Mouse (Mus musculus) hindbrain, embryonic 15.5 days (tissue): ENCODE measurements around the gene Bach1. TPM values are rescaled to one million over a fixed set of nuclear protein-coding genes. Genes with fewer than 3 reads are reported as not detected.
A peak's percentile ranks its signal among the peaks of the same experiment; 100 is the strongest.

Source experiments
- ATAC-seq: fragments of 200-750 bp; cut with Nextera tagmentation; 2 replicates; pipeline ENCODE4 v1.8.0; 2017; ENCODE audit warnings: low read depth, moderate number of reproducible peaks, moderate TSS enrichment; ENCODE audit not compliant: low FRiP score
- H3K27ac ChIP-seq: fragments of 300-500 bp; sonication (generic); replicated peaks from 2 replicates; pipeline ENCODE4 v1.5.1; 2015; ENCODE audit warnings: mild to moderate bottlenecking, inconsistent platforms
- H3K27me3 ChIP-seq: fragments of 300-500 bp; sonication (generic); 2 replicates; pipeline ENCODE4 v1.6.1; 2015; ENCODE audit warnings: control low read depth, inconsistent platforms
- H3K36me3 ChIP-seq: fragments of 300-500 bp; sonication (generic); 2 replicates; pipeline ENCODE4 v1.6.1; 2015; ENCODE audit warnings: control low read depth, inconsistent platforms
- H3K4me1 ChIP-seq: fragments of 300-500 bp; sonication (generic); replicated peaks from 2 replicates; pipeline ENCODE4 v1.6.1; 2015; ENCODE audit warnings: control low read depth, inconsistent platforms
- H3K4me2 ChIP-seq: fragments of 300-500 bp; sonication (generic); 2 replicates; pipeline ENCODE4 v1.6.1; 2015; ENCODE audit warnings: moderate library complexity, mild to moderate bottlenecking, inconsistent platforms
- H3K4me3 ChIP-seq: fragments of 300-500 bp; sonication (generic); 2 replicates; pipeline ENCODE4 v1.5.1; 2015; ENCODE audit warnings: mild to moderate bottlenecking, inconsistent platforms
- H3K9ac ChIP-seq: fragments of 300-500 bp; sonication (generic); 2 replicates; pipeline ENCODE4 v1.6.1; 2015; ENCODE audit warnings: inconsistent platforms
- H3K9me3 ChIP-seq: fragments of 300-500 bp; sonication (generic); 2 replicates; pipeline ENCODE4 v1.6.1; 2016; ENCODE audit warnings: control low read depth, inconsistent platforms
- WGBS: fragments of 180-500 bp; shearing (Covaris S2); methylation state at CpG from one replicate; pipeline ENCODE4 v1.1.7; 2015; 5-methylcytosine and 5-hydroxymethylcytosine counted together
- polyA plus RNA-seq: library from polyadenylated mRNA; unstranded; fragments of >200 nt; fragmentation: Nextera tagmentation; extraction: Ambion mirVana; gene quantifications from 2 replicates; pipeline ENCODE4 v1.2.1, GENCODE M21; 2015

The Bach1 gene
- polyA plus RNA-seq, 1 experiment from 2014 or later = 16.6 TPM

DNA sequence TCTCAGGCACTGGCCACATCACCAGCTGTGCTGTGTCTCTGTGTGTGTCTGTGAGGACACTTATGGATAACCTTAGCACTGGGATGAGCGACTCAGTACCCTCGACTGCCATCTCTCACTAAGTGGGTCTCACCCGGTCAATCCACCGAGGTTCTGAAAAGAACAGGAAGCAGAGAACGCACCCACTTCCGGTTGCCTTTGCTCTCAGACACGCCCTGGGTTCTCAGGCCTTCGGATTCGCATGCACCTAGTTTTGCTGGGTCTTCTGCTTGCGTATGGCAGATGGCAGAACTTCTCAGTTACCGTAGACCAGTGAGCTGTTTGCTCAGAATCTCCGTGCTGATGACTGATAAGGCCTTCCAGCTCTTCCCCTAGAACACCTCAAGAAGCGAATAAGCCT is 52.5 kb downstream of the Bach1 start:
- H3K36me3 ChIP-seq = no peaks in the 10 kb centered on the region
- no peak overlapping the region for H3K4me2 ChIP-seq
- no peaks in the 10 kb centered on the region for H3K27me3 ChIP-seq
- 95% methylated on average over 13 of the region's 13 CpGs for WGBS
- H3K4me1 ChIP-seq = no peaks in the 10 kb centered on the region
- no peak for ATAC-seq
- H3K9me3 ChIP-seq = no peaks in the 10 kb centered on the region
- no peak overlapping the region for H3K4me3 ChIP-seq
- H3K9ac ChIP-seq = no peak overlapping the region
- no peak overlapping the region for H3K27ac ChIP-seq

DNA sequence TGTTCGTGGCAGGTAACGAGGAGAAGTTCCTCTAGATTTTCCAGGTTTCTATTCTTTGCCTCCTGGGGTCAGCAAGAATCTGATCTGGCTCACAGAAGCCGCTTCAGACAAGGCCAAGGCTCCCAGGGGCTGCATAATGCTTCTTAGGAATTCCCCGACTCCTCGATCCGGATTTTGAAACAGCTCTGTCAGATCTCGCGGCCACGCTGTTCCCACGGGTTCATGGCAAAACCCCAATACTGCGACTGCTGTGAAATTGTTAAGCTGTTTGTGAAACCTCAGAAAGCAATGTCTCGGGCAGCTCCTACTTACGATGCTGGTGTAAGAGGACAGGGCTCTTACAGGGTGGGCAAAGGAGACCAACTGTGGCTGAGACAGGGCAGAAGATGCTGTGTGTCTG is 53.7 kb downstream of the Bach1 start:
- Histone ChIP-seq H3K9me3 (no peaks in the 10 kb centered on the region), H3K4me2 (no peak overlapping the region), H3K9ac (no peak overlapping the region), H3K27ac (no peak overlapping the region), H3K4me3 (no peak overlapping the region), H3K4me1 (no peaks in the 10 kb centered on the region), H3K27me3 (no peaks in the 10 kb centered on the region), H3K36me3 (no peaks in the 10 kb centered on the region)
- ATAC-seq = no peak
- WGBS = 60% methylated on average over 13 of the region's 13 CpGs

DNA sequence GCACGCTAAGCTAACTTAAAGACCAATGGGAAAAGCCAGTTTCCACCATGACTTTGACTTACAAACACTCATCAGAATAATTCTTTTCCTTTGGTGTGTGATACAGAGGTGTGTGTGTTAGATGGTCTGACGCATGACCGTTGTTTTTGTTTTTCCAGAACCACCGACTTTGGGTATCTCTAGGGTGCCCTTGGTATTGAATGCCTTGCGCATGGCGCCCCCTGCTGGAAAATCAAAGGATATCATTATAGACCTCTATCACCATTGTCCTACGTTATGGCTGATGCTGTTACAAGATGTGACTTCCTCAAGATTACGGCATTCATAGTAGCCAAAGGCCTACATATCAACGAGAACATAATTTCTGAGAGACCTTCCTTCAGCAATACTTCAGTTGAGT is 56.1 kb downstream of the Bach1 start:
- Histone ChIP-seq H3K9ac (no peak overlapping the region), H3K4me3 (no peak overlapping the region), H3K27ac (no peak overlapping the region), H3K27me3 (no peaks in the 10 kb centered on the region), H3K9me3 (no peaks in the 10 kb centered on the region), H3K4me2 (no peak overlapping the region), H3K36me3 (no peaks in the 10 kb centered on the region), H3K4me1 (no peaks in the 10 kb centered on the region)
- no peak for ATAC-seq
- WGBS = 72% methylated on average over 9 of the region's 9 CpGs

DNA sequence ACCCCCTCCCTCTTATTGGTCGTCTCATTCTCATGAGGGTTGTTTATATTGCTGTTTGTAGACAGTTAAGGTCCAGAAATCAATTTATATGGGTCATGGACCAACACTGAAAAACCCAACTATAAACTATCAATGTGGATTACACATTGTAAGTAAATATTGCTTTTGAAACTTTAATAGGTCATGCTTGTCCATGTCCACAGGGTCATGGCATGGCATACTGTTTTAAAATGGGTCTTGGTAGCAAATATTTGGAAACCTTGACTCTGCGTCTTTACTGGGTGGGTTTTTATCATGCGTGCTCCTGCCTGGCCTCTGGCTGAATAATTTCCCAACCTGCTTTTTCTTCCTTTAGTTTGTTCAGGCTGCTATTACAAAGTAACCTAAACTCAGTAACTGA is 57.2 kb downstream of the Bach1 start:
- Histone ChIP-seq H3K9ac (no peak overlapping the region), H3K4me3 (no peak overlapping the region), H3K27ac (no peak overlapping the region), H3K36me3 (no peaks in the 10 kb centered on the region), H3K27me3 (no peaks in the 10 kb centered on the region), H3K4me2 (no peak overlapping the region), H3K9me3 (no peaks in the 10 kb centered on the region), H3K4me1 (no peaks in the 10 kb centered on the region)
- WGBS = 75% methylated on average over 3 of the region's 3 CpGs
- ATAC-seq = no peak

DNA sequence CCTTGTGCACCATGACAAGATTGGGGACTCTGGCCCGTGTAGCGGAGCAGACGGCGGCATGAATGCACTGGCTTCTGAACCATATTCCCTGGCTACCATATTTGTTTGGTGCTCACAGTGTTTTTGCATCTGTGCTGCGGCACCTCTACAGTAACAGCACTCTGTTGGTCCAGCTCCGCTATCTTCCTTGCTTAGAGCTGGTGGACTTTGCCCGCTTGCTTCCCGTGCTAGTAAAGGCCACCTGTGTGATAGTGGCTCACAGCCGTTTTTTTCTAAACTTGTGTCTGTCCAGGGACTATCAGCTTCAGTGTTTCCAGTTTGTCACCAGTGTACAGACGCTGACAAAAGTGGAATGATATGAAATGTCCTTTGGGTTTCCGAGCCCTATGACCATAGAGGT is 59.3 kb downstream of the Bach1 start:
- H3K27me3 ChIP-seq = no peaks in the 10 kb centered on the region
- H3K9ac ChIP-seq = no peak overlapping the region
- no peak overlapping the region for H3K4me2 ChIP-seq
- H3K9me3 ChIP-seq = no peaks in the 10 kb centered on the region
- 96% methylated on average over 11 of the region's 11 CpGs for WGBS
- no peaks in the 10 kb centered on the region for H3K4me1 ChIP-seq
- H3K4me3 ChIP-seq = no peak overlapping the region
- H3K36me3 ChIP-seq = no peaks in the 10 kb centered on the region
- H3K27ac ChIP-seq = no peak overlapping the region
- no peak for ATAC-seq

DNA sequence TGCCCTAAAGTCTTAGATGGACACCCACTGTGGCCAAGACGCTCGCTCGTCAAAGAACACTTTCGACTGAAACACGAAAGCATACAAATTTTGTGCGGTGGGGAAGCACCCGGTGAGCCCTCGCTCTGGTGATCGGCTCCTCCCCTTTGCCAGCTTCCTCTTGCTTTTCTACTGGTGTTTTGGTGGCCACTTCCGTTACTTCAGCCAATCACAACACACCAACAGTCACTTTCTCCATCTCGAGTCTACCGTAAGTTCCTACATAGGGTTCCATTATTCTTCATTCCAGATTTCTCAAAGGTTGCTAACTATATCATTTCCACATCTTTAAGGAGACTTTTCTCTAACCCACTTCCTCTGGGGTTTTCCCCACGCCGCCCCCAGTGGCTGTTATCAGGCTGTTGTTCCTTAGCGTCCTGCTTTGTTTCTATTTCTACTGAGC is 65.9 kb downstream of the Bach1 start:
- Histone ChIP-seq H3K36me3 (no peaks in the 10 kb centered on the region), H3K27ac (no peak overlapping the region), H3K9me3 (no peaks in the 10 kb centered on the region), H3K27me3 (no peaks in the 10 kb centered on the region), H3K9ac (no peak overlapping the region), H3K4me1 (no peaks in the 10 kb centered on the region), H3K4me3 (no peak overlapping the region), H3K4me2 (no peak overlapping the region)
- ATAC-seq = no peak
- 95% methylated on average over 15 of the region's 15 CpGs for WGBS

DNA sequence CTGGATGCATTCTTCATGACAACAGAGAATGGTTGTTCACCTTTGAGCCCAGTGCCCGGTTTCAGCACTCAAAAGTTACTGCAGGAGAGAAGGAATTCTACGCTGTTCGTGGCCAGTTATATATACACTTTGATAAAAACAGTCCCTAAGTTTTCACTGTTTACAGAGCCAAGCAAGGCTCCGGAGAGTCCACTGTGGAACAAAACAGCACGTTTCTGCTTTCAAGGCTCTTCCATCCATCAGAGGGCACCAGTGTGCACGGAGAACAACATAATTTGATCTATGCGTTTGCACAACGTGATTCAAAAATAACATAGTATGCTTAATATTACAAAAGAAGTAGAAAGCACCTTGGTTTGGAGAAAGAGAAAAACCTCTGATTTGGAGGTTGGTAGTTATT is 67.2 kb downstream of the Bach1 start:
- Histone ChIP-seq H3K4me1 (no peaks in the 10 kb centered on the region), H3K36me3 (no peaks in the 10 kb centered on the region), H3K27ac (no peak overlapping the region), H3K4me2 (no peak overlapping the region), H3K9ac (no peak overlapping the region), H3K27me3 (no peaks in the 10 kb centered on the region), H3K4me3 (no peak overlapping the region), H3K9me3 (no peaks in the 10 kb centered on the region)
- no peak for ATAC-seq
- 68% methylated on average over 8 of the region's 8 CpGs for WGBS

DNA sequence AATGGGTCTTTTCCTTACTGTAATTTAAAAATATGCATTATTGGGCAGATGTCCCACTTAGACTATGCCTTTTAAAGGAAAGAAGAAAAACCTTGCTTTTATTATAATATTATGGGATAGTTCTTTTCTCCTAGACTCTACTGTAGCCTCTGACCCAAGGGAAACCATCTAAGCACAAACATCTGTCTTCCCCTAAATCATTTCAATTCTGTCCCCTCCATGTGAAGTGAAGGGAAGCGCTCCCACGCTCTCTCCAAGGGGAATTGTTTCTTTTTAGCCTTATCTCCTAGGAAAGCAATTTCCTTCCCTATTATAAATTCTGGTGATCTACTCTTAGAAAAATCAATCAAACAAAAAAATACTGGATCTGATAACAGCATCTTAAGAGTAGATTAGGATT is 71.8 kb downstream of the Bach1 start:
- Histone ChIP-seq H3K9me3 (no peaks in the 10 kb centered on the region), H3K4me3 (no peak overlapping the region), H3K9ac (no peak overlapping the region), H3K4me2 (no peak overlapping the region), H3K36me3 (no peaks in the 10 kb centered on the region), H3K27ac (no peak overlapping the region), H3K27me3 (no peaks in the 10 kb centered on the region), H3K4me1 (no peaks in the 10 kb centered on the region)
- WGBS = 74% methylated on average over 2 of the region's 2 CpGs
- no peak for ATAC-seq

DNA sequence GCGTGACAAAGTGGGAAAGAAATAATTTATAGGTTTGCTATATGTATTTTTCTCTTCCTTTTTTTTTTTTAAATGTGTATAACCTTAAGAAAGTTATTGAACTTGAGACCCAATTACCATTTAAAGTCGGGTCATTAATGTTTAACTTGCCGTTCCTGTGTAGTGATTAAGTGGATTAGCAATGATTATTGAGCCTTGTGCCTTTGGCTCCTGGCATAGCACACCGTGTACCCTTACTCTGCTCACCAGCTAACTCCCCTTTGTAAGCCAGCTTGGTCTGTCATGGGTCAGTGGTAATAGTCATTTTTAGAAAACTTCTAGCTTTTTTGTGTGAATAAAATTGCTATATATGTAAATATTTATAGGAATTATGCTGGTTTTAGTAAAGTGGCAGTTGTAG is 73.2 kb downstream of the Bach1 start:
- Histone ChIP-seq H3K4me3 (no peak overlapping the region), H3K4me2 (no peak overlapping the region), H3K9me3 (no peaks in the 10 kb centered on the region), H3K27ac (no peak overlapping the region), H3K36me3 (no peaks in the 10 kb centered on the region), H3K4me1 (no peaks in the 10 kb centered on the region), H3K9ac (no peak overlapping the region), H3K27me3 (no peaks in the 10 kb centered on the region)
- WGBS = 87% methylated on average over 4 of the region's 4 CpGs
- ATAC-seq = no peak

DNA sequence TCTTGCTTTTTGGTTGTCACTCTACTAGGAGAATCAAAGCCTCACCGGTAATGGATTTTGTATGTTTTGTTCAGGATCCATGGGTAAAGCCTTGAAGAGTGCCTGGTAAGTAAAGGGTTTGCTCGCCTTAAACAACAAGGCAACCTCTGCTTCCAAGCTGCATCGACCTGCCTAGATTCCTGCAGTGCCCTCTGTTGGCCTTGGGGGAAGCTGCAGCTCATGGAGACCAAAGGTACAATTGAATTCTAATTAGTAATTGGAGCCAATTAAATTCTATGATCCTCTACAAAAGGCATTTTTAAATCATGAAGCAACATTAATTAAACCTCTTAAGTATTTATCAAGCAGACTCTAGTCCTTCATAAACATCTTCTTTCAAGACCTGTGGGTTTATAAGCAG is 75.7 kb downstream of the Bach1 start:
- 67% methylated on average over 3 of the region's 3 CpGs for WGBS
- Histone ChIP-seq H3K4me3 (no peak overlapping the region), H3K9me3 (no peaks in the 10 kb centered on the region), H3K4me1 (no peaks in the 10 kb centered on the region), H3K36me3 (no peaks in the 10 kb centered on the region), H3K27me3 (no peaks in the 10 kb centered on the region), H3K4me2 (no peak overlapping the region), H3K27ac (no peak overlapping the region), H3K9ac (no peak overlapping the region)
- no peak for ATAC-seq

DNA sequence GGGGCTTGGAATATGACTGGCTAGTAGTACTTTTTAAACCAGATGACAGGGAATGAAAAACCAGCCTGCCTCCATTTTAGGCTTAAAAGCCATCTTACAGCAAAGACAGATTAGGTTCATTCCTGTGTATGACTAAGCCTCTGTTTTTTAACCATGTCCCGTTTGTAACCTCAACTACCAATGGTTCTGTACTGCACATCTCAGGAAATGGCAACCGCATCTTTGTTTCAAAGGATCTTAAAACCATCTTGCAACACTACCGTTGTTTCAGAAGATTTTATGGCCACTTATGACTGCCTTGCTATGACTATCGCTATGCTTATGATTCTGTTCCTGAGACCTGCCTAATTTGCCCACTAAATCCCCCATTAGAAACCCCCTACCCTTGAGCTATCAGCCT is 78.6 kb downstream of the Bach1 start:
- ATAC-seq = no peak
- no peaks in the 10 kb centered on the region for H3K36me3 ChIP-seq
- H3K9ac ChIP-seq = no peak overlapping the region
- H3K4me1 ChIP-seq = 0 out of 2 replicates have a peak, but pooled peaks cover 4% of the 10 kb centered on the region
- no peak overlapping the region for H3K27ac ChIP-seq
- 96% methylated on average over 4 of the region's 4 CpGs for WGBS
- H3K4me2 ChIP-seq = no peak overlapping the region
- H3K4me3 ChIP-seq = no peak overlapping the region
- no peaks in the 10 kb centered on the region for H3K27me3 ChIP-seq
- H3K9me3 ChIP-seq = no peaks in the 10 kb centered on the region

DNA sequence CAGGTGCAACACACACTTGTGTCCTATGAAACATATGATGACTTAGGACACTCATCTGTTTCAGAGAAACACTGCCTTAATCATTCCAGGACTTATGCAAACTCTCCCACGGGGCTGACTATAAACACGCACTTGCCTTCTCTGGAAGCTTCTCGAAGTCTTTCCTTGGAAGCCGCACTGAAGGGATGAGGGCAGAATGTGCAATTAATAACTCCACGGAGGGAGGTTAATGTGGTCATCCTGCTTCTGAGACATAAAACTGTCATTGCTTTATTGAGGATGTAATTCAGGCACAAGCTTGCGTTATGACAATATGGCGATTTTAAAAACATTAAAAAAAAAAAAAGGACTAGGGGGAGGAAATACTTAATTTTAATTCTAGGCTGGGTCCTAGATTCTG is 82.9 kb downstream of the Bach1 start:
- no peaks in the 10 kb centered on the region for H3K27me3 ChIP-seq
- no peaks in the 10 kb centered on the region for H3K36me3 ChIP-seq
- H3K27ac ChIP-seq = 0 out of 2 replicates have a peak overlapping the region, but pooled peaks have one; percentile 20
- H3K4me3 ChIP-seq = no peak overlapping the region
- no peaks in the 10 kb centered on the region for H3K9me3 ChIP-seq
- no peak for ATAC-seq
- H3K4me1 ChIP-seq = 0 out of 2 replicates have a peak, but pooled peaks cover 4% of the 10 kb centered on the region
- WGBS = 54% methylated on average over 7 of the region's 7 CpGs
- H3K4me2 ChIP-seq = no peak overlapping the region
- H3K9ac ChIP-seq = no peak overlapping the region
